Mouse (Mus musculus) intestine, embryonic 16.5 days (tissue): ENCODE data around the gene Ambra1. TPM values are rescaled to one million over a fixed set of nuclear protein-coding genes. Genes with fewer than 3 reads are reported as not detected.

Source experiments
- ATAC-seq: fragments of 200-750 bp; cut with Nextera tagmentation; 2 replicates; pipeline ENCODE4 v1.8.0; 2017; ENCODE audit warnings: moderate TSS enrichment, moderate library complexity
- H3K27ac ChIP-seq: fragments of 300-500 bp; sonication (generic); 2 replicates; pipeline ENCODE4 v1.5.1; 2014; ENCODE audit warnings: mild to moderate bottlenecking, low read length
- H3K27me3 ChIP-seq: fragments of 300-500 bp; sonication (generic); replicated peaks from 2 replicates; pipeline ENCODE4 v1.6.1; 2014; ENCODE audit warnings: low read length, control low read depth, mixed read lengths; ENCODE audit not compliant: control insufficient read depth, insufficient read depth
- H3K36me3 ChIP-seq: fragments of 300-500 bp; sonication (generic); 2 replicates; pipeline ENCODE4 v1.6.1; 2014; ENCODE audit warnings: low read length, control low read depth; ENCODE audit not compliant: control insufficient read depth, insufficient read depth
- H3K4me1 ChIP-seq: fragments of 300-500 bp; sonication (generic); 2 replicates; pipeline ENCODE4 v1.6.1; 2014; ENCODE audit warnings: low read length, control low read depth, mixed read lengths; ENCODE audit not compliant: control insufficient read depth, insufficient read depth
- H3K4me2 ChIP-seq: fragments of 300-500 bp; sonication (generic); 2 replicates; pipeline ENCODE4 v1.6.1; 2014; ENCODE audit warnings: low read depth, low read length, control low read depth
- H3K4me3 ChIP-seq: fragments of 300-500 bp; sonication (generic); 2 replicates; pipeline ENCODE4 v1.5.1; 2014; ENCODE audit warnings: mild to moderate bottlenecking, low read length
- H3K9ac ChIP-seq: fragments of 300-500 bp; sonication (generic); 2 replicates; pipeline ENCODE4 v1.6.1; 2014; ENCODE audit warnings: low read depth, low read length
- H3K9me3 ChIP-seq: fragments of 300-500 bp; sonication (generic); 2 replicates; pipeline ENCODE4 v1.6.1; 2016; ENCODE audit warnings: low read length, control low read depth; ENCODE audit not compliant: control insufficient read depth
- WGBS: fragments of 180-500 bp; shearing (Covaris S2); extraction: QIAGEN DNeasy Blood & Tissue Kit; methylation state at CpG from one replicate; pipeline ENCODE4 v1.1.7; 2014; 5-methylcytosine and 5-hydroxymethylcytosine counted together
- polyA plus RNA-seq: library from polyadenylated mRNA; unstranded; fragments of >200 nt; fragmentation: Nextera tagmentation; extraction: Ambion mirVana; gene quantifications from 2 replicates; pipeline ENCODE4 v1.2.1, GENCODE M21; 2015

Gene Ambra1
- polyA plus RNA-seq, 1 experiment from 2014 or later: 11.8 TPM

DNA sequence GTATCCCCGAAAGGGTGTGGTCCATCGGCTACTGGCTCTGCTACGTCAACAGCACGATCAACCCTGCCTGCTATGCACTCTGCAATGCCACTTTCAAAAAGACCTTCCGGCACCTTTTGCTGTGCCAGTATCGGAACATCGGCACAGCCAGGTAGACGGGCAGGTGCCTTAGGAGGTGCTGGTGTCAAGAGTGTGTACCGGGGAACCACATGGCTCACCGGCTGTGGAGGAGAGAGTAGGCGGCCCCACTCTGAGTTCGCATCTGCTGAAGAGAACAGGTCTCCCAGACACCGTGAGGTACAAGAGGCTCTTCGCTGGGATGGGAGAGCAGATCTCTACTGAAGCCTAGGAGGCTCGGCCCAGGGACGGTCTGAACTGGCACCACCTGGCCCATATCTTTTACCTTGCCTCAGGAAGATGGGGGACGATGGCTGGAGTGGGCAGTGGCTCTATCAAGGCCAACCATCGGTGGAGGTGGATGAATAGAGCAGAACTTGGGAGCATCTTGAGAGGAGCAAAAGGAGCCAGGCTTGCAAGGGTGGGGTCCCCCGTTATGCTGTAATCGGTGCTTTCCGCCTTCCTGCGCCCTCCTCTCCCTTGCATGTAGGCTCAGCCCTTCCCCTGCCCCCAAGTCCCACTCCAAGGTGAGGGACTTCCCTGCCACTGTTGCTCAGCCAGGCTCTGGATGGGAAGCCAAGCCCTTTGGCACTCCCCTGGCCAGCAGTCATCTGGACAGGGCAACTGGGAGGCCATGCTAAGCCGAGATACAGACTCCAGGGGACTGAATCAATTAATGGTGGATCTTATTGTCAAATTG is 198.8 kb downstream of the Ambra1 start:
- Histone ChIP-seq H3K4me1 (peaks cover 38% of the 10 kb centered on the region), H3K4me3 (no peak overlapping the region), H3K36me3 (no peaks in the 10 kb centered on the region; the same call in 1 of the 2 replicates), H3K9me3 (no peaks in the 10 kb centered on the region), H3K4me2 (no peak overlapping the region), H3K27ac (no peak overlapping the region), H3K27me3 (peaks cover 12% of the 10 kb centered on the region), H3K9ac (no peak overlapping the region)
- 65% methylated on average over 23 of the region's 23 CpGs for WGBS
- ATAC-seq: no peak

DNA sequence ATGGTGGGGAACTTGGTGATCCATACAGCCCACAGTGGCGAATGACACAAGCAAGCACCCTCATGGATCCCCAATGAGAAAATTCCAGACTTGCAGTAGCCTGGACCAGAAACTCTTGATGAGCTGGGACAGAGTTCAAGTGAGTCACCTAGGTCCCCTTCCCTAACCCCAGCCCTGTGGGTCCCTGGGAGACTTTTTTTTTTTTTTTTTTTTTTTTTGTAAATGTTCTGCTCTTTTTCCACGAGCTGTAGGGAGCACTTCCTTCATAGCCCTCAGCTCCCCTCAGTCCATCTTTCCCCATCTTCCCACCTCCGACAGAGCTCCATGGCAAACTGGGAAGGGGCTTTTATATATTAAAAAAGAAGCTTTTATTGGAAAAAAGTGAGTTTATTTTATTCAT is 199.5 kb downstream of the Ambra1 start:
- Histone ChIP-seq H3K9ac (no peak overlapping the region), H3K4me3 (no peak overlapping the region), H3K27me3 (peaks cover 6% of the 10 kb centered on the region), H3K36me3 (peaks cover 1% of the 10 kb centered on the region; the same call in 1 of the 2 replicates), H3K4me2 (no peak overlapping the region), H3K4me1 (peaks cover 38% of the 10 kb centered on the region), H3K27ac (no peak overlapping the region), H3K9me3 (no peaks in the 10 kb centered on the region)
- 64% methylated on average over 3 of the region's 3 CpGs for WGBS
- ATAC-seq: no peak

DNA sequence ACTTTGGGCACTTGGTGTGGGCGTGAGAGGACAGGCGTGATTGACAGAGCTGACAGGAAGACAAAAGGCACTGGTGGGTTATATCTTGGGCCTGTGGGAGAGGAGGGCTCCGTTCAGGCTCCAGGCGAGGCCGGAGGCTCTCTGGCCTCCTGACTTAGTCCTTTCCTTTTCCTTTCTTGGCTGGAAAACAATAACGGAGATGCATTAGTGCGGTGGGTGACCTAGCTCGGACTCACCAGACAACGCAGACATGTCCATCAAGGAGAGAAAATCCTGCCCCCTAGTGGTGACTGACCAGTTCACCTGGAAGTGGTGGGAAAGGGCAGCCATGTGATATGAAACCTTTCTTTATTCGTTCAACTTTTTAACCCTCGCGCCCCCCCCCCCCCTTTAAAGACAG is 200.0 kb downstream of the Ambra1 start:
- ATAC-seq: no peak
- H3K36me3 ChIP-seq: peaks cover 6% of the 10 kb centered on the region
- no peak overlapping the region for H3K27ac ChIP-seq
- H3K4me1 ChIP-seq: peaks cover 43% of the 10 kb centered on the region
- H3K9me3 ChIP-seq: no peaks in the 10 kb centered on the region
- WGBS: 15% methylated on average over 12 of the region's 12 CpGs
- H3K9ac ChIP-seq: peak overlapping the region; percentile 79; the same call in 1 of the 2 replicates
- H3K4me2 ChIP-seq: peak overlapping the region; percentile 77
- H3K4me3 ChIP-seq: peak overlapping the region; percentile 63
- peaks cover 1% of the 10 kb centered on the region; the same call in 1 of the 2 replicates for H3K27me3 ChIP-seq

DNA sequence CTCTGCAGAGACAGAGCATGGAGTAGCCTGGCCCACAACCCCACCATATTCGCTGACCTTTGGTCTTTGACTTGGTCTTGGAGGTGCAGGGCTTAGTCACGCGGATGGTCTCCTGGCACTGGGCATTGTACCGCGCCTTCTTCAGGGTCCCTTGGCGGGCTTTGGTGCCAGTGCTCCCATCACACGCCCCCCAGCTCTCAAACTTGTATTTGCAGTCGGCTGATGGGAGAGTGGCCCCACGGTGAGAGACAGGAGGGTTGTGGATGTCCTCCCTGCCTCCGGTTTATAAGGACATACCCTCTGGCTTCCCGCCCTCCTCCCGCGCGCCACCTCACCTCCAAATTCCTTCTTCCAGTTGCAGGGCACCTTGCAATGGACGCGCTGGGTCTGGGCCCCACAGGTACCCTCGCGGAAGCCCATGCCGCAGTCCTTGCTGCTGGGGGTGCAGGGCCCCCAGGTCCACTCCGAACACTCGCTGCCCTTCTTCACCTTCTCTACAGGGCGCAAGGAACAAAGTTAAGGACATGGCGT is 200.9 kb downstream of the Ambra1 start:
- H3K9ac ChIP-seq: peak overlapping the region; percentile 79
- H3K27ac ChIP-seq: peak overlapping the region; percentile 86
- H3K36me3 ChIP-seq: peaks cover 8% of the 10 kb centered on the region
- peak overlapping the region; percentile 63 for H3K4me3 ChIP-seq
- H3K27me3 ChIP-seq: no peaks in the 10 kb centered on the region
- ATAC-seq: no peak
- no peaks in the 10 kb centered on the region for H3K9me3 ChIP-seq
- peak overlapping the region; percentile 77 for H3K4me2 ChIP-seq
- peaks cover 47% of the 10 kb centered on the region for H3K4me1 ChIP-seq
- 9% methylated on average over 23 of the region's 23 CpGs for WGBS

DNA sequence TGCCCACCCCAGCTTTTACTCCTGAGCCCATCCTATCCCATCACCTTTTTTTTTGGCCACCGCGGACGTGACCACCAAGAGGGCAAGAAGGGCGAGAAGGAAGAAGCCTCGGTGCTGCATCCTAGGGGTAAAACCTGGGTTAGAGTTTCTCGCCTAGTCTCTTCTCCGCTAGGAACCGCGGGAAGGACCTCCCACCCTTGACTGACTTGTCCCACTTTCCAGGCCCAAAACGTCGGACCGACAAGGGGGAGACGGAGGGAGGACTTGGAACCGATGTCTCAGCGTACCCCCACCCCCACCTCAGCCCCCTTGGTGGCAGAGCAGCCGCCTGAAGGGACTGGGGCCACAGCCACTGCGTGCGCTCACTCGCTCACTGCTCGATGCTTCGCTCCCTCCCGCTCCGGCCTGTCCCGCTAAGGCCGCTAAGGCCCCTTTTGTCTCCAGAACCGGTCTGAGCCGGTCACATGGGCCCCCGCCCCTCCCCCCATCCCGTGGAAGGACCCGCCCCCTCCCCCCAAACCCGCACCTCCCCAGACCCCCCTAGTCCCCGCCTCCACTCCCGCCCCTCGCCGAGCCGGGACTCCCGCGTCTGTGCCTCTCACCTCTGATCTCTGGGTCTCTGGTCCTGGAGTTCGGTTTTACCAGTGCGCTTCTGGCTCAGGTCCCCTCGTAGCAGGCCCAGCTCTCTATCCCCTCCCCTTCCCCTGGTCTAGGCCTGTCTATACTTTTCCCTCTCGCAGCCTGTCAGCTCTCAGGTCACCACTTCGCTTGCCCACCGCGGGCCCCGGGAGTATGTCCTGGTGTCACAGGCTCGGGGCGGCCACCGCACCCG is 201.6 kb downstream of the Ambra1 start:
- H3K27ac ChIP-seq: peak overlapping the region; percentile 86
- H3K9ac ChIP-seq: peak overlapping the region; percentile 79
- H3K36me3 ChIP-seq: peaks cover 14% of the 10 kb centered on the region
- H3K4me1 ChIP-seq: peaks cover 47% of the 10 kb centered on the region
- H3K4me2 ChIP-seq: peak overlapping the region; percentile 77
- H3K9me3 ChIP-seq: no peaks in the 10 kb centered on the region
- H3K4me3 ChIP-seq: peak overlapping the region; percentile 63
- 3% methylated on average over 50 of the region's 50 CpGs for WGBS
- no peaks in the 10 kb centered on the region for H3K27me3 ChIP-seq
- peak; percentile 49 for ATAC-seq

DNA sequence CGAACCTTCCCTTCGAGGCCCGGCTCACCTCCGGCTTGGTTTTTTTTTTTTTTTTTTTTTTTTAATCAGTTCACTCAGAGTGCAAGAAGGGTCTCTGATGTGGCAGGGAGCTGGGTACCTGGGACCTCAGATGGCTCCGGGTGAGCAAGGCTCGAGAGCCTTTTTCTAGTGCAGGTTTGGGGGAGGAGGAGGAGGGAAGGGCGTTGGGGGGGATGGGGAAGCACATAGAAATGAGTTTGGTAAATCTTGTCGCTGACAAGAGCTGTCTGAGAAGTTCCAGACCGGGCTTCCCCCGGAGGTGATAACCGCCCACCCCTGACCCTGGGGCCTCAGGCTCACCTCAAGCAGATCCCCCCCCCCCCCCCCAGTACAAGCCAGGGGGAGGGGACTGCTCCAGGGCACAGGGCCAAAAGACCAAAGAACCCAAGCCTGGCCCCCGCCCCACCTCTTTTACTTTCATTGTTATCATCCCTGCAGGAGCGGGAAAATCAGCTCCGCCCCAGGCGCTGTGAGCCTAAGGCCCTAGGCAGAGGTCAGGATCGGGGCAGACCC is 202.3 kb downstream of the Ambra1 start, which contains the start of gene Mdk:
Mdk (minus strand) TSS at position 138 of the 552 bp plus-strand sequence.
- H3K27ac ChIP-seq: peak within 1 kb of the TSS; percentile 86
- H3K4me1 ChIP-seq: peaks cover 47% of the 10 kb centered on the region
- no peaks in the 10 kb centered on the region for H3K27me3 ChIP-seq
- peak; percentile 26; the same call in 1 of the 2 replicates for ATAC-seq
- peak within 1 kb of the TSS; percentile 63 for H3K4me3 ChIP-seq
- peaks cover 21% of the 10 kb centered on the region for H3K36me3 ChIP-seq
- peak within 1 kb of the TSS; percentile 77 for H3K4me2 ChIP-seq
- no peaks in the 10 kb centered on the region for H3K9me3 ChIP-seq
- 5% methylated on average over 16 of the region's 16 CpGs for WGBS
- peak within 1 kb of the TSS; percentile 79 for H3K9ac ChIP-seq

DNA sequence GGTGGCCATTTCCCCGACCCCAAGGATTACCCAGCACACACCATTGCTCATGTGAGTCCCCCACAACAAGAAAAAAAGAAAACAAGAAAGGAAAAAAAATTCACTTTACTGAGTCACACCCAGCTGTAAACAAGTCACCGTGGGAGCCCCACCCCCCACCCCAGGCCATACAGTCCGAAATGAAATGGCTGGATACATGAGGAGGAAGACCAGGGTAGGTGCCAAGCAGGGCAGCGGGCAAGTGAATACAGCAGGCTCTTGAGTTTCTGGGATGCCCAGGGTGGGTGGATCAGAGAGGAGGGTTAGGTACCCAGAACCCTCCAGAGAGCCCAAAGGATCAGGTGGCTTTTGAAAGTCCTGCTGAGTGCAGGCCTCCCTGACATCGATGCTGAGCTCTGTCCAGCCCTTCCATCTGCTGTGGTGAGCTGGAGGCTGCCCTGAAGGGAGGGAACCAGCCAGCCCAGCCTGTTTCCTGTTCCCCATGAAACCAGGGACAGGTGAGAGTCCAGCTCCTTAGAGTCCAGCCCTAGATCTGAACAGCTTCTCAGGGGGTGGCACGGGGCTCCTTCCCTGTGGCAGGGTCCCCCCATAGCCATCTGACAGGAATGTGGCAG is 202.9 kb downstream of the Ambra1 start:
- Histone ChIP-seq H3K4me1 (peaks cover 47% of the 10 kb centered on the region), H3K9ac (peak overlapping the region; percentile 79), H3K9me3 (no peaks in the 10 kb centered on the region), H3K4me3 (no peak overlapping the region; the same call in 1 of the 2 replicates), H3K4me2 (peak overlapping the region; percentile 77), H3K36me3 (peaks cover 27% of the 10 kb centered on the region), H3K27ac (peak overlapping the region; percentile 54), H3K27me3 (no peaks in the 10 kb centered on the region)
- peak; percentile 22; the same call in 1 of the 2 replicates for ATAC-seq
- WGBS: 20% methylated on average over 6 of the region's 6 CpGs

DNA sequence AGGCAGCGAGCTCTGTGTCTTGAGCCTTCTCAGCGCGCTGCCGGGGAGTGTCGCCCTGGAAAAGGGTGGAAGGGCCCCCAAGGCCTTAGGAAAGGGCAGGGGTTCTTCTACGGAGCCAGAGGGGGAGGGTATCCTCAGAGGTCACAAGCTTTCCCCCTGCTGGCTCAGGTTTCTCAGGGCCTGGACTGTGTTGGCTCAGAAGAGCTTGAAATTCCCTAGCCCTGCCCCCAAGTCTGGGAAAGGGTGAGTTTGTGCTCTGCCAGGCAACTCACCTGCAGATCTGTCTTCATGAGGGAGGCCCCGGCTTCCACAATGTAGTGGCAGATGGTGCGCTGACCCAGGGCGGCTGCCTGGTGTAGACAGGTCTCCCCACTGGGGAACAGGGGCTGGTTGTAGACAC is 203.5 kb downstream of the Ambra1 start:
- no peaks in the 10 kb centered on the region for H3K27me3 ChIP-seq
- no peak overlapping the region for H3K4me3 ChIP-seq
- H3K9me3 ChIP-seq: no peaks in the 10 kb centered on the region
- H3K9ac ChIP-seq: no peak overlapping the region
- peak overlapping the region; percentile 54 for H3K27ac ChIP-seq
- 0 out of 2 replicates have a peak, but pooled peaks have one; percentile 10 for ATAC-seq
- peaks cover 47% of the 10 kb centered on the region for H3K4me1 ChIP-seq
- no peak overlapping the region for H3K4me2 ChIP-seq
- 43% methylated on average over 9 of the region's 9 CpGs for WGBS
- peaks cover 32% of the 10 kb centered on the region for H3K36me3 ChIP-seq
